Mouse (Mus musculus) ovary, adult 10 weeks (tissue): ENCODE data around the gene Gpsm3. TPM values are rescaled to one million over a fixed set of nuclear protein-coding genes. Genes with fewer than 3 reads are reported as not detected.

Experiments used
- polyA plus RNA-seq: library from polyadenylated mRNA; stranded (reverse); fragments of 350-450 nt; fragmentation: Illumina TruSeq; extraction: RNeasy Lipid Tissue Mini Kit (QIAGEN cat#74804); gene quantifications from one replicate; pipeline ENCODE4 v1.2.3, GENCODE M21; 2014

Gene Gpsm3
- polyA plus RNA-seq, result 1.7 TPM

DNA sequence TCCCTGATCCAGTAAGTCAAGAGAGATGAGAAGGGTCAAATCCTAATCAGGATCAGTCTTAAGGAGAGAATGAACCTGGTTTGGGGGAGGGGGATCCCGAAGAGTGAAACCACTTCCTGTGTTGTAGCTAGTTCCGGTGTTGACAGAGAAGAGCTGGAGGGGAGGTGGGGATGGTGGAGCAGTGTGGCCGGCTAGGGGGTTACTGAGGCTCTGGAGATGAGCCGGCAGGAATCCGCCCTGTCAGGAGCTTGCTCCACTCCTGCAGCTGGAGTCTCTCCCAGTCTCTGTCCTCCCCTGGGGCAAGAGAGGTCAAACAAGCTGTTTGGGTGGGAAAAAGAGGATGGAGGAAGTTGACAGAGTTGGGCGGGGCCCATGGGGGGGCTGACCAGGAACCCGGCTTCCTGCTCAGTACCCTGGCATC, at the start of gene Gpsm3:
Gpsm3 (plus strand) TSS at position 126 of the 421 bp plus-strand sequence.

DNA sequence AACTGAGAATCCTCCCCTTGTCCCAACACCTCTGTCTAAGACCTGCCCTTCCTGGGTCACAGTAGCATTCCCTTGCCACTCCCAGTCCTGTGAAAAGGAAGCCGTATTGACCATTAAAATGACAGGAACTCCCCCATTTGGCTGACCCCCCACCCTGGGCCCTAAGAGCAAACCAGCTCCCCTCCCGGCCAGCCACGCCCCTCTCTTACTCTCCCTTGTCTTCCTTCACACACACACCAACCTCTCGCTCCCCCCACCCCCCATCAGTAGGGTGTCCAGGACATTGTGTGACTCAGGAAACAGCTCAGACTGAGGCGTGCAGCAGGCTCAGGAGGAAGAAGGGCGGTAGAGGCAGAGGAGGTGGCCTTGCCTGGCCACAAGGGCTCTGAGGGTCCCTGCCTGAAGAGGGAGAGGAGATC, 25.6 kb upstream of the Gpsm3 start, which contains the start of gene Notch4:
Notch4 (plus strand) TSS at position 266 of the 419 bp plus-strand sequence.

DNA sequence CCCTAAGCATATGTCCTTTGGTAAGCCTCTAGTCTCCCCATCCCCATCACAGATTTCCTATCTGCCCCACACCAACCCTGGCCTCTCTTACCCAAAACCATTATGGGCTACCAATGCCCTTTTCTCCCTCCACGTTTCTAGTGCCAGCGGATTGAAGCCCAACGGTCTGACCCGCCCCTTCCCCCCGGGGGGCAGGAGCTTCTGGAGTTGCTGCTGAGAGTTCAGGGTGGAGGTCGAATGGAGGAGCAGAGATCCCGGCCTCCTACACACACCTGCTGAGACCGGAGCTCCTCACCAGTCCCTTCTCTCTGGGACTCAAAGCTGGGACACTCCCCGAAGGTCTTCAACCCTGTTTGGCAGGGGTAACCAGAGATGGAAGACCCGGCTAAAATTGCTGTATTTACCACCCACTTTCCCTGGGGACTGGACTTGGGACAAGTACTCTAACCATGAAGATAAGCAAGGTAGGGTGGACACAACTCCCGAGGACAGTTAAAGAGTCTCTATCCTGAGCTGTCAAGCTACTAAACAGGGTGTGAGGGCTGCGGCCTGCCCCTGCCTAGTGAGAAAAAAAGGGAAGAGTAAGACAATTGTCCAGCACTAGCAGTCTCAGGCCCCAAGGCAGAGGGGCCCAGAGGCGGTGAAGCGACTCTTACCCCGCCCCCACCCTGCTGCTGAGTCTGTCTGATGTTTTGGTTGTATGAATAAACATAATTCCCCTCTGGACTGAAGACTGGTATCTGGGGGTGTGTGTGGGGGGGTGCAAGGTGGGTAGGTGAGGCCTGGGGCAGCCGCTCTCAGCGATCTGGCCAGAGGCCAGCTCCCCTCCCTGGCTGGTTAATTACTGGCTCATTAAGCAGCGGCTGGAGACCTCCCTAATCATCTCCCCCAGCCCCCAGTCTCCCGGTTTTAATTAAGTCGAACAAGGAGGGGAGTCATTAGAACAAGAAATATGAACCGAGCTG, 1.7 kb downstream of the Gpsm3 start, which contains the start of gene Pbx2:
Pbx2 (plus strand) TSS at position 238 of the 965 bp plus-strand sequence.

DNA sequence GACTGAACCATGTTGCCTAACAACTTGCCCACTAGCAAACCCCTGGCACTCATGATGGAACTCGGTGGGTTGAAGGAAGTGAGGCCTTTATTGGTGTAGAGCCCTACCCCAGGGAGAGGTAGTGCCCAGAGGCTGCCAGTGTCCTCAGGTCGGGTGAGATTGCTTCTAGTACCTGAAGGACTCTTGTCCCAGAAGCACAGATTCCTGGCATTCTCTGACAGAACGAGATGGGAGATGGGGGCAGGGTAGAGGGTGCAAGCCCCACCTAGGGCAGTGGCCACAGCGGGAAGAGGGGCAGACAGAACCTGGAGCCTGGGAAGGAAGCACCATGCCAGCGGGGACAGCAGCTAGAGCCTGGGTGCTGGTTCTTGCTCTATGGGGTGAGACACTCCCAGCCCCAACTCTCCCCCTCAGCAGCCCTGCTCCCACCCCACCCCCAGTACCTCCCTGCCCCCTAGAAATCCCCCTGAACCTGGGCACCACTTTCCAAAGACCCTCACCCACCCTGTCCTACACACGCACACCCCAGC, 8.0 kb downstream of the Gpsm3 start, which contains the start of gene Ager:
Ager (plus strand) TSS at position 297 of the 530 bp plus-strand sequence.

DNA sequence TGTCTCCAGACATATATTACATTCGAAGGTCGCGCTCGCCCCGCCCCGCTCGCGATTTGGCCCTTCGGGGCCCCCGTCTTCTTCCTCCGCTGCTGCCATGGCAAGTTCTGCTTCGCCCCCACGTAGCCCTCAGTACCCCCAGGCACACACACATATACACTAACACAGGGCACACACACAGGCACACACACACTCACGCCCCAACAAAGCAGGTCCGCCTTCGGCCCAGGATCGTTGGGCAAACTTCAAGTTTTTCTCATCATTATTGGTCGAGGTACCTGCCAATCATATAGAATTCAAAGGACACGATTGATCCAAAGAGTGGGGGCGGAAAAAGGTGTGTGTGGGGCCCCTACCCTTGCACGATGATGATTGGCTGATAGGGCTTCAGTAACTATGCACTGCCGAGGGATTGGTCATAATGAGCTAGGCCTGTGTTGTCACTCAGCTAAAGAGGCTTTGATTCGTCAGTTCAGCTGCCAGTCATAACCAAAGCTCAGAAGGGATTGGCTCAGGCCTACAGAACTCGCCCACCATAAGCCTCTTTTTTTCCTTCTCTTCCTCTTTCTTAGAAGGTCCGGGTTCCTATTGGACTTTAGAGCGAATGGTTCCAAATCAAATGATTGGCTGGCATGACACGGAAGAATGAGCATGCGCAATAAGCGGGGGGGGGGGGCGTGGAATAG, 13.9 kb downstream of the Gpsm3 start, which contains the start of gene Rnf5:
Rnf5 (minus strand) TSS at position 316 of the 686 bp plus-strand sequence.

DNA sequence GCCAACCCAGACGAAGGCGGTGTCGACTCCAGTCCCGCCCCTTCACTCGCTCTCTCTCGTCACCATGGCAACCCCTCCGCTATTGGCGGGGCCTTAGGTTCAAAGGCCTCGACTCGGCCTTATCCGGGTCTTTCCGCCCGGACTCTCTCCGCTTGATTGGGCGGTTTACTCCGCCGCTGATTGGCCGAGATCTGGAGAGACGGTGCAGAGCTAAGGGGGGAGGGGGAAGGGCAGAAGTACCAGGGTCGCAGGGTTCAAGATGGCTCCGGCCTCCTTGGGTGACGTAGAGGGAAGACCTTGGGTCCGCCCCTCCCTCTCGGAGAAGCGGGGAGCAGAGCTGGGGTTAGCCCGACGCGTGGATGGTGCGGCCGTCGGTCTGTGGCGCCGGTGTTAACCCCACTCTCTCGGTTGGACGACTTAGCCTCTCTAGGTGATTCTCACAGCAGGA, 14.5 kb downstream of the Gpsm3 start, which contains the start of gene Agpat1:
Agpat1 (plus strand) TSS at position 202 of the 448 bp plus-strand sequence.

DNA sequence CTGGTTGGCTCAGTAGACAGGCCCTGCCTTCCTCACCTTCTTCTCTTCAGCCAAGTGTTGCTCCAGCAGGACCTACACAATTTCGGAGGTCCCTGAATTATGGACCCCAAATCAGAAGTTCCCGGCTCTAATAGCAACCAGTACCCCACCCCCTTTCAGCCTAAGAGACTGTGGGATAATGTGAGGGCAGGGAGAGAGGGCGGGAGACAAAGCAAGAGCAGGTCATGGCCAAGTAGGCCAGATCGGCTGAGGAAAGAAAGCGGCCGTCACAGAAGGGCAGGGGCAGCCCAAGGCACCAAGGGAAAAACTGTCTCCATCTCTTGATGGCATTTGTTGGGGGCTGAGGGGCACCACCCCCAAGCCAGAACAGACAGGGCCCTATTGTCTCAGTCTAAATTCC, 26.3 kb downstream of the Gpsm3 start, which contains the start of gene Egfl8:
Egfl8 (minus strand) TSS at position 101 of the 400 bp plus-strand sequence.

DNA sequence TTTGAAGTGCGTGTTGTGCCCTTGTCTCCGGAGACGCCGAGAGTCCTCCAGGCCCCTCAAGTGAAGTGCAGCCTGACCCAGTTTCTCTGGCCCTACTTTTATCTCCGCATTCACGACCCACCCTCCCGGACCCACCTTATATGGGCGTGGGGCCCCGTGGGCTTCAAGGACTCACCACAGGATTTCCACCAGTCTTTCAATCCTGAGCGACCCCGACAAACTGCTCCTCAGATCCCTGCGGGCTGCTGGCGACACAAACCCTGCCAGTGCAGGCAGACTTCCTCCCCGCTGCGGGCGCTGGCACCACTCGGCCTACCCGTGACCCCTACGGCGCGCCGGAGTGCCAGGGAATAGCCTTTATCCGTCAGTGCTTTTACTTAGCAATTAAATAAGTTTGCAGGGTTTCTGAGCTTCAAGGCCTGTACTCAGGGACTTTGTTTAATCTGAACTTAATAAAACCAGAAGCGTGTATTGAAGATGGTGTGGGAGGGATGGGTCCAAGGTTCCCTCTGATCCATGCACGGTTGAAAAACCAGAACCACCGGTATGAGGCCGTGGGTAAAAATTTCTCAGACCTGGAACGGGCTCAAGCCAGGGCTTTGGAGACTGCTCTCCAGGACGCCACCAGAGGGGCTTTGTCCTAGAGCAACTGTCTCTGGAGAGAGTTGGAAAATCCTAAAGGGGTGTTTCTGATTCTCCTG, 38.5 kb downstream of the Gpsm3 start, which contains the start of gene Ppt2:
Ppt2 (minus strand) TSS at position 568 of the 701 bp plus-strand sequence.

DNA sequence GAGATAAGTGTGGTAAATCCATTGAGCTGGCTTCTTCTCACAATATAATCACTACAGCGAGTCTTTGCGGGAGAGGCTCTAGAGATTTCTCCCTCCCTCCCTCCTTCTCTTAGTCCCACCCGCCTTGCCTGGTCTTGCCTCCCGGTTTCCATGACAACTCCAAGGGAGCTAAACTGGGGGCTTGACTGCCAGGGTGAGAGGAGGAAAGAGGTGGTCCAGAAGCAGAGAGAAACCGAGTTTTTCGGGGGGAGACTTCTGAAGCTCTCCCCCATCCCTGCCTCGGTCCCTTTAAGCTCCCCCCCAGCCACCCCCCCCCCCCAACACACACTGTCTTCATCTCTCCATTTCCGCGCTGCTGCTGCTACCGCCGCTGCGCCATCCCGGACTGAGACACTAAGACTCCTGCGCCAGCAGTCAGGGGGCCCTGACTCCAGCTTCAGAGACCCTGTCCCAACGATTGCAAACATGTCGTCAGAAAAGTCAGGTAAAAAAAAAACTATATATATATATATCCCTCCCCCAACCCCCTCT, 39.7 kb downstream of the Gpsm3 start, which contains the start of gene Prrt1:
Prrt1 (plus strand) TSS at position 313 of the 531 bp plus-strand sequence.

Other genes with a start within 250 kb of the Gpsm3 start
- 0.97 TPM for gene Btnl2, start 235.0 kb upstream of the Gpsm3 start, polyA plus RNA-seq
- gene Btnl1, start 212.7 kb upstream of the Gpsm3 start, polyA plus RNA-seq, result 0.20 TPM
- gene BC051142, start 191.0 kb upstream of the Gpsm3 start, polyA plus RNA-seq, result 1.8 TPM
- not detected for gene Btnl4, start 112.5 kb upstream of the Gpsm3 start, polyA plus RNA-seq
- not detected for gene Btnl6, start 72.5 kb upstream of the Gpsm3 start, polyA plus RNA-seq
- gene Notch4, start 25.5 kb upstream of the Gpsm3 start, polyA plus RNA-seq, result 0.40 TPM
- 26.5 TPM for gene Pbx2, start 1.5 kb downstream of the Gpsm3 start, polyA plus RNA-seq
- not detected for gene Ager, start 8.1 kb downstream of the Gpsm3 start, polyA plus RNA-seq
- gene Rnf5, start 13.9 kb downstream of the Gpsm3 start, polyA plus RNA-seq, result 35.5 TPM
- 1.9 TPM for gene Agpat1, start 14.5 kb downstream of the Gpsm3 start, polyA plus RNA-seq
- gene Egfl8, start 26.2 kb downstream of the Gpsm3 start, polyA plus RNA-seq, result 0.66 TPM
- 3.4 TPM for gene Ppt2, start 38.7 kb downstream of the Gpsm3 start, polyA plus RNA-seq
- gene Prrt1, start 39.7 kb downstream of the Gpsm3 start, polyA plus RNA-seq, result 1.5 TPM
- 9.4 TPM for gene Fkbpl, start 55.0 kb downstream of the Gpsm3 start, polyA plus RNA-seq
- 2.5 TPM for gene Atf6b, start 57.3 kb downstream of the Gpsm3 start, polyA plus RNA-seq
- gene Tnxb, start 80.7 kb downstream of the Gpsm3 start, polyA plus RNA-seq, result 0.06 TPM
- 1.7 TPM for gene C4b, start 154.1 kb downstream of the Gpsm3 start, polyA plus RNA-seq
- gene Cyp21a1, start 214.8 kb downstream of the Gpsm3 start, polyA plus RNA-seq, result not detected
- 4.4 TPM for gene Stk19, start 247.1 kb downstream of the Gpsm3 start, polyA plus RNA-seq
- 1.9 TPM for gene Dxo, start 247.2 kb downstream of the Gpsm3 start, polyA plus RNA-seq